Mouse (Mus musculus): ENCODE results near the gene Baiap2l1. TPM values are rescaled to one million over a fixed set of nuclear protein-coding genes. Genes with fewer than 3 reads are reported as not detected.

The Baiap2l1 gene
- polyA plus RNA-seq, 1 experiment = 0.42 TPM

DNA sequence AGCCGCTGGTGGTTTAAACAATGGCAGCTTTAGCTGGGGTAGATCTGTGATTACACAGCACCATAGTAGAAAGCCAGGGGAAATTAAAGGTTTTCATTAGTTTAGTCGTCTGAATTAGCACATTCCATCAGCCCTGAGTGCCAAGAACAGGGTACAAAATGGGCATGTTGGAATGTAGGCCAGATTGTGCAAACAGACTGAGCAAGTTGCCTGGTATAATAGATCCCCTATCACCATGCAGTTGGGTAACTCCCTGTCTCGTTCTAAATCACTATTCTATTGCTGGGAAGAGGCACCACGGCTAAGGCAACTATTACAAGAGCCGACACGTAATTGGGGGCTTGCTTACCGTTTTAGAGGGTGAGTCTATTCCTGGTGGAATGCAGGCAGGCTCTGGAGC is 123.2 kb downstream of the Baiap2l1 start:
- DNase-seq (ENCODE audit: extremely low spot score in 1 of 2, low spot score in 1 of 2) = no peak

DNA sequence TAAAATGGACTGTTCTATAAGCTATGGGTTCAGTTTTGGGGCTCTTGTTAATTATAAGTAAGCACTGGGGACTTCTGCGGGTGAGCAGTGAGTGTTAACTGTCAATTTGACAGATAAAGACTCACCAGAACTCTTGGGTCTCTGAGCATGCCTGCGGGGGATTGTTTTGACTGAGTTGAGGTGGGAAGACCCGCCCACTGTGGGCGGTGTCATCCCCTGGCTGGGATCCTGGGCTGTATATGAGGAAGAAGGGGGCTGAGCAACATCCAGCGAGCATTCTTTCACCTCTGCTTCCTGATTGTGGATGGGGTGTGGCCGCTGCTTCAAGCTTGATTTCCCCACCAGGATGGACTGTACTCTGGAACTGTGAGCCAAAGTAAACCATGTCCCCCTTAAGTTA is 123.7 kb downstream of the Baiap2l1 start:
- DNase-seq (ENCODE audit: extremely low spot score in 1 of 2, low spot score in 1 of 2) = no peak

DNA sequence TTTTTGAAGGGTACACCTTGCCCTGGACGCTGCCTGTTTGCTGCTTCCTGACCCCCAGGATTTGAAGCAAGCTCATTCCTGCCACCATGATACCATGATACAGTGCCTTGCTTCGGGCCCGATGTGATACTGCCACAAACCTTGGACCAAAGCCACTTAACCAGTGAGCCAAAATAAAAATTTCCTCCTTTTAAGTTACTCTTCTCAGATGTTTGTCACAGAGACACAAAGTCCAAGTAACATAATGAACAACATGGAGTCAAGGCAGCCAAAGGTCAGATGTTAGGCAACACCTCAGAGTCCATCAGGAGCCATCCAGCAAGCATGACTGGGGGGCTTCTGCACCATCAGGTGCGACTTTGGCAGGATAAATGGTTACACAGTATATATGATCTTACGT is 125.4 kb downstream of the Baiap2l1 start:
- DNase-seq (ENCODE audit: extremely low spot score in 1 of 2, low spot score in 1 of 2) = no peak

DNA sequence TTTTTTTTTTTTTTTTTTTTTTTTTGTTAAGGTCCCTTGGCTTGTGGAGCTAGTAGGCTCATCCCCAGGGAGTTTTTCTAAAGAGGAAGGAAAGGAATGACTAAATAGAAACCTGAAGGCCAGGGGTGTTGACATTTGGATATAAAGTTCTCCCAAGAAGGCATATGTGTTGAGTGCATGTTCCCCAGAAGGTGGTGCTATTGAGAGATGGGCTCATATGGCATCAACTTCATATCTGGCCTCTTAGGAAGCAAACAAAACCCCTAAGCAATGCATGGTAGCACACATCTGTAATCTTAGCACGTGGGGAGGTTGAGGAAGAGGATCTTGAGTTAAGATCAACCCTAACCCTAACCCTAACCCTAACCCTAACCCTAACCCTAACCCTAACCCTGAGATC is 126.5 kb downstream of the Baiap2l1 start:
- DNase-seq (ENCODE audit: extremely low spot score in 1 of 2, low spot score in 1 of 2) = no peak

DNA sequence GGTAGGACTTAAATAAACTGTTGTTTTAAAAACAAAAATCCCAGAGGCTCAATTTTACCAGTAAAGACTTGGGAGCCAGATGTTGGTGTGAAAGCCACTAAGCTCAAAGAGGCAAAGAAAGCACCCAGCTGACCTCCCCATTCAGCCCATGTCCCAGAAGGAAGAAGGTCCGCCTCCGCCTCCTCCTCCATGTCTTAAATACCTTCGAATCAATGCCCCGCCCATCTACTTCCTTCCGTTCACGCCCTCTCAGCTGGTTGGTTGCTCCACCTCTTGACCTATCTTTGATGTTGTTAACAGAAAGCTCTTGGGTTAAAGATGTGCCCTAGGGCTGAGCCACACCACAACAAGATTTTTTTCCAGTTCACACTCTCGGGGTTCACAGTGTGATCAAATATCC is 127.7 kb downstream of the Baiap2l1 start:
- no peak for DNase-seq (ENCODE audit: extremely low spot score in 1 of 2, low spot score in 1 of 2)

DNA sequence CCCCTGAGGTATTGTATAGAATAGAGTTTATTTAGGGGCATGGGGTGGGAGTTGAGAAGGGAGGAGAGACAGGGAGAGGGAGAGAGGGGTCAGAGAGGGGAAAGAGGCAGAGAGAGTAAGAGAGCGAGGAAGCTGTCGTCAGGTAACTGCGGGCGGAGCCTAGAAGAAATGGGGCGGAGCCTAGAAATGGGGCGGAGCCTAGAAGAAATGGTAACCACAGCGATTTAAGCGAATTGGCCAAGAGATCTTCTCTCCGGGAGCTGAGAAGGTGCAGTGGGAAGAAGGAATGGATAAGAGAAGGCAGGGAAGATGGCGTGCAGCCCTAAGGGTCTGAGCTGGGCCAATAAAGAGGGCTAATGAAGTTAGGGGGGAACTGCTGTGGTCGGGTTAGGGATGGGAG is 131.7 kb downstream of the Baiap2l1 start:
- no peak for DNase-seq (ENCODE audit: extremely low spot score in 1 of 2, low spot score in 1 of 2)

DNA sequence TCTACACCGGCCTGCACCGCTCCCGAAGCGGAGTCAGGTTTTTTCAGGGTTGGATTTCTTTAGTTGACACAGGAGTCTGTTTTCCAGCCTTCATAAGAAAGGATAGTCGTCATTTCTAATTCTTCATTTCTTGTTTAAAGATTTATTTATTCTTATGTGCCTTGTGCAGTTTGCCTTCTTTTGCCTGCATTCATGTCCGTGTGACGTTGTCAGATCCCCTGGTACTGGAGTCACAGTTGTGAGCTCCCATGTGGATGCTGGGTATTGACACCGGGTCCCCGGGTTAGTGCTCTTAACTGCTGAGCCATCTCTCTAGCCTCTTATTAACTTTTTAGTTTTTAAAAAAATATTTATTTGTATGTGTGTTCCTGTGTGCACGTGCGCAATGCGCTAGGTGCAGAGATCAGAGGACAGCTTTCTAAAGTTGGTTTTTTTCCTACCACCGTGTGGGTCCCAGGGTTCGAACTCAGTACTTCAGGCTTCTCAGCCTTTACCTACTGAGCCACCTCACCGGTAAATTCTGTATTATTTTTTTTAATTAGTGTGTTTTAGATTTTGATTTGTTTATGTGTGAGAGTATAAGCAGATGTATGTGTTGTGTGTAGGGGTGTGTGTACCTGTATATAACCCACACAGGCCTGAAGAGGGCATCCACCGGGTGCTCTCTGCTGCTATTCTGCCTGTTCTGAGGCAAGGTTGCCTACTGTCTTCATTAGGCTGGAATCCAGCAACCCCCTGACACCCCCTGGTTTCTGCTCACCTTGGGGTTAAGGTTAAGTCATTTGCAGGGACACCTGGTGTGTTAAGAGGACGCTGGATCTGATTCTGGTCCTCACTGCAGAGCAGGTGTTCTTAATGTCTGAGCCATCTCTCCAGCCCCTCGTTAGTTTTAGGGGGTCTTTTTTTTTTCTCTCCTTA is 133.8 kb downstream of the Baiap2l1 start:
- DNase-seq (ENCODE audit: extremely low spot score in 1 of 2, low spot score in 1 of 2) = no peak

DNA sequence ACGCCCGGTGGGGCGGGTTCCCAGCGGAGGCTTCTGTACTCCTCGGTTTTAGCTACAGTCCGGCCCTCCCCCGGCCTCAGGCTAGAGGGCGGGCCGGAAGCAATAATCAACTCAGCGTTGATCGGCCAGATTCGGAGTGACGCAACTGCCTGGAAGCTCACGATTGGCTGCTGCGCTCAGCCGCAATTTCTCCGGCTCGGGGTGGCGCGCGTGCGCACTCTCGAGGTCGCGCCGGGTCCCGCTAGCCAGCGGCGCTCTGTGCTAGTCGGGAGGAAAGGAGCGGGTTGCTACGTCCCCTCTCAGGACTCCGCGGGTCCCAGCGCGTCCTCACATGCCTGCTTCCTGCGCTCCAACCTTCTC is 134.4 kb downstream of the Baiap2l1 start, which contains the start of gene Tecpr1:
Gene Tecpr1 (minus strand): TSS at position 113 of the 360 bp plus-strand sequence.
- DNase-seq (ENCODE audit: extremely low spot score in 1 of 2, low spot score in 1 of 2) = peak; percentile 92 to 96

DNA sequence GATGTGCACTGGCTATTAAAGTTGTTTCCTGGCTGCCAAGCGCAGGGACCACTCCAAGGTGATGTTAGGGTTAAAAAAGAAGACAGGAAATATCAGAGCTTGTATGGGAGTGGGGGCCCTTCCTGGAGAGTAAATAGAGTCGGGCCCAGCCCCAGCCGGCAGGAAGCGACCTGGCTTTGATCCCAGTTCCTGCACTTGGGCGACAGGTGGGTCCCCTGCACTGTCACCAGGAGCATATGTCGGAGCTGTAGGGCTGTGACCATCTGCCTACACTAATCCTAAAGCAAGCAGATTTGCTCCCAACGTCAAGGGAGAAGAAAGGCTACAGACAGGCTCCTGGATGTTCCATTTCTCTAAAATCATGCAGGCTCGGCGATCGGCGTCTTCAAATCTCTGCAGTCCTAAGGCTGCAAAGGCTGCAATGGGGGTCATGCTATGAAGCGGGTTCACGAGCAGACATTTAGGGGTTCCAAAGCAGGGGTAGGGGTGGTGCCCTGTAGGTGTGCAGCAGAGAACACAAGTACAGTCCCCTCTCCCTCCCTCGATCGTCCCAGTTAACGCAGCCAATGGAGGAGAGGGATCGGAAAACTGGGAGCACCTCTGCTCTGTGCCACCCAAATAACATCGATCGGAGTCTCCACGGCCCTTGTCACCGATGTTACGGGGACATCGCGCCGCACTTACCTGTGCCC is 135.0 kb downstream of the Baiap2l1 start:
- peak in 1 of 2 experiments; percentile 23 for DNase-seq (ENCODE audit: extremely low spot score in 1 of 2, low spot score in 1 of 2)

DNA sequence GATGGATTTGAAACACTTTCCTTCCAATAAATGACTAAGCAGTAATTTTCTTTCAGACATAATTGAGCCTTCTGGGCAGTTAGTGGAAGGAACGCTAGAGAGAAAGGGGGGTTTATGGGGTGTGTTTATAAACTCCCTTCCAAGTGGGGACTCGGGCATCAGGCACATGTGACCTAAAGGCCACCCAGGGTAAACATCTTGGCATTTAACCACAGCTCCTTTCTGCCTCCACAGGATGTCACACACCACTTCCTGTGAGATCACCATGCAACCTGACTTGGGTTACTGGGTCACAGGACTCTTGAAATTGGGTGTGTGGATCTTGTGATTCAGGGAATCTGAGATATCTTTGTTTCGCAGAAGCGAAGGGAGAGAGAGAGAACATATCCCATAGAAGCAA is 136.6 kb downstream of the Baiap2l1 start:
- DNase-seq (ENCODE audit: extremely low spot score in 1 of 2, low spot score in 1 of 2) = no peak

DNA sequence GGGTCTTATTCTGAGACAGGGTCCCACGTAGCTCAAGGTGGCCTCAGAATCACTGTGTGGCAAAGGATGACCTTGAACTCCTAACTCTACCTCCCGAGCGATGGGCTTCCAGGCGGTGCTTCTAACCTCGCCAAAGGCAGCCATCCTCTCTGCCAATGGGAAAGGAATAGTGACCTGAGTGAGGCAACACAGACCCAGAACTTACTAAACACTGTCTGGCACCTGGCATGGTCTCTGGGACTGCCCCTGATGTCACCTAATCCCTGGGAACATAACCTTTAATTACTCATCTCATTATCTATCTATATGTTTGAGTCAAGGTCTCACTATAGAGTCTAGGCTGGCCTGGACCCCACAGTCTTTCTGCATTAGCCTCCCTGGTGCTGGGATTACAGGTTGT is 138.0 kb downstream of the Baiap2l1 start:
- no peak for DNase-seq (ENCODE audit: extremely low spot score in 1 of 2, low spot score in 1 of 2)

DNA sequence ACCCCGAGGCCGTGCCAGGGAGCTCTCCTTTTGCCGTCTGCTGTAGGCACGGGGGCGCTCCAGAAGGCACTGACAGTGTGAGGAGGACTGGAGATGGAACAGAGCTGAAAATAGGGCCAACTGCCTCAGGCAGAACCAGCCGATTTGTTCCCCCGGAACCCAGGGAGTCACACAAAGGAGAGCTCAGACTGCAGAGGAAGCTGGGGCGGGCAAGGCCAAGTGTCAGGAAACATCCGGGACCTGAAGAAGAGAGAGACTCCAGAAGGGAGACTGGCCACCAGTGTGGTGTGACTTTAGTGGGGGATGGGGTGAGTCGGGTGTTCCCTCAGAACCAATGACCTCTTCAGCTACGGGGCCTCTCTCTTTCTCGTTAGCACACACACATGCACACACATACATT is 138.6 kb downstream of the Baiap2l1 start:
- DNase-seq (ENCODE audit: extremely low spot score in 1 of 2, low spot score in 1 of 2) = peak in 1 of 2 experiments; percentile 32

DNA sequence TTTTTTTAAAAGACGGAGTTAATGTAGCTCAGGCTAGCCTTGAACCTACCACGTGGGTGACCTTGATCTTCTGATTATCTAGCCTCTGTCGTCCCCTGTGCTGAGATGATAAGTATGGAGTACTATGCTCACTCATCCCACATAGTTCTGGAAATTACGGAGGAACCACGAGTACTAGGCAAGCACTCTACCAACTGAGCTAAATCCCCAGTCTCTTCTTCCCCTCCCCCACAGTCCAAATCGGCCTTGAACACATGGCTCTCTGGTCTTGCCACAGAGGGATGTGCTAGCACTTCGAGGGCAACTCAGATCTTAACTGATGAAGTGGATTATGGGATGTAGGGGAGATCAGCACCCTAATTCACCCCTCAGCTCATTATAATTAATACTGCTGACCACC is 139.9 kb downstream of the Baiap2l1 start:
- DNase-seq (ENCODE audit: extremely low spot score in 1 of 2, low spot score in 1 of 2) = no peak

DNA sequence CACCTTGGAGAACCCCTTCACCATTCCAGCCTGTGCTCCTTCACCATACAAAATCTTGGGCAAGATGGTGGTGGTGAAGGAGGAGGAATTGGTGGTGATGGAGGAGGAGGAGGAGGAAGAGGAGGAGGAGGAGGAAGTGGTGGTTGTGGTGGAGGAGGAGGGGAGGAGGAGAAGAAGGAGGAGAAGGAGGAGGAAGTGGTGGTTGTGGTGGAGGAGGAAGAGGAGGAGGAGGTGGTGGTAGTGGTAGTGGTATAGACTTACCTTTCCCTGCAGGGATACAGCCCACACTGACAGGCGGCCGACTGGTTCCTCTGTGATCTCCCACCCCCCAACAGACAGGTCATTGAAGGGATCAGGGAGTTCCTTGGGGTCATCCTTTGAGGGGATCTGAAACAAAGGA is 141.9 kb downstream of the Baiap2l1 start:
- no peak for DNase-seq (ENCODE audit: extremely low spot score in 1 of 2, low spot score in 1 of 2)

Other genes with a start within 250 kb of the Baiap2l1 start
- gene Bhlha15, start 167.8 kb downstream of the Baiap2l1 start, polyA plus RNA-seq (2012; rRNA removed) = 0.04 and 0.11 TPM in 2 replicates
- 69.5 and 71.7 TPM in 2 replicates for gene Tecpr1, start 134.5 kb downstream of the Baiap2l1 start, polyA plus RNA-seq (2012; rRNA removed)
- gene Bri3, start 113.7 kb downstream of the Baiap2l1 start, polyA plus RNA-seq (2012; rRNA removed) = 89.6 and 105 TPM in 2 replicates
- 44.1 and 57.9 TPM in 2 replicates for gene Nptx2, start 187.8 kb upstream of the Baiap2l1 start, polyA plus RNA-seq (2012; rRNA removed)

Data from frontal cortex, adult 2 months (tissue).